Mouse (Mus musculus) spleen, adult 2 months (tissue): ENCODE measurements around the gene Patl2. TPM values are rescaled to one million over a fixed set of nuclear protein-coding genes. Genes with fewer than 3 reads are reported as not detected.
"Not testable (repeated sequence)": the region's sequence is repeated elsewhere in the genome, so short reads cannot be mapped to it uniquely, and the experiment has no call there.

Experiments
- DNase-seq, 2 experiments: peaks; one replicate each; pipeline versions ENCODE4 v3.0.0 to v3.0.0-alpha.2; 2012 to 2021; ENCODE audit warnings: low spot score in 2 of 2, low read depth in 1 of 2
- H3K27ac ChIP-seq: fragments of 200-500 bp; 2 replicates; pipeline ENCODE4 v1.5.1; 2012; ENCODE audit warnings: low read length, inconsistent platforms; ENCODE audit not compliant: insufficient read depth
- H3K27me3 ChIP-seq: fragments of 200-500 bp; 2 replicates; pipeline ENCODE4 v1.6.1; 2012; ENCODE audit warnings: mild to moderate bottlenecking, moderate library complexity, low read length, inconsistent platforms; ENCODE audit not compliant: control insufficient read depth, insufficient read depth
- H3K36me3 ChIP-seq: fragments of 200-500 bp; 2 replicates; pipeline ENCODE4 v1.6.1; 2012; ENCODE audit warnings: mild to moderate bottlenecking, low read length, inconsistent platforms; ENCODE audit not compliant: control insufficient read depth, insufficient read depth
- H3K4me1 ChIP-seq: fragments of 200-500 bp; 2 replicates; pipeline ENCODE4 v1.6.1; 2011; ENCODE audit warnings: inconsistent platforms; ENCODE audit not compliant: control insufficient read depth, insufficient read depth, insufficient read length
- H3K4me3 ChIP-seq: fragments of 200-500 bp; 2 replicates; pipeline ENCODE4 v1.5.1; 2011; ENCODE audit warnings: mild to moderate bottlenecking, inconsistent platforms; ENCODE audit not compliant: insufficient read depth, insufficient read length; ENCODE audit errors: extremely low read depth
- CTCF ChIP-seq: fragments of 200-500 bp; IDR thresholded peaks from 2 replicates; pipeline ENCODE4 v1.5.1; 2011; ENCODE audit warnings: mild to moderate bottlenecking, inconsistent platforms; ENCODE audit not compliant: insufficient read depth, insufficient read length, insufficient replicate concordance; ENCODE audit errors: extremely low read depth
- POLR2A ChIP-seq: fragments of 200-500 bp; IDR thresholded peaks from 2 replicates; pipeline ENCODE4 v1.6.1; 2011; ENCODE audit warnings: low read depth, low read length, inconsistent platforms
- WGBS: fragments of 180-500 bp; shearing (Covaris S2); methylation state at CpG from one replicate; pipeline ENCODE4 v1.1.7; 2018; 5-methylcytosine and 5-hydroxymethylcytosine counted together
- polyA plus RNA-seq: library from polyadenylated mRNA; depleted of rRNA; stranded (reverse); fragments of >200 nt; gene quantifications from 2 replicates; pipeline ENCODE4 v1.2.3, GENCODE M21; 2012

Gene Patl2
- polyA plus RNA-seq, 1 experiment = 0.11 TPM

- Histone ChIP-seq H3K36me3 (no peaks in the 10 kb centered on the region), H3K27me3 (no peaks in the 10 kb centered on the region), H3K4me1 (no peaks in the 10 kb centered on the region), H3K4me3 (no peak overlapping the region), H3K27ac (no peak overlapping the region)
- no peak for TF ChIP-seq POLR2A
- no peak for DNase-seq
Measured at GRCm38 (mm10) chr2:122223654-122224053, 37.7 kb upstream of the Patl2 start.

DNA sequence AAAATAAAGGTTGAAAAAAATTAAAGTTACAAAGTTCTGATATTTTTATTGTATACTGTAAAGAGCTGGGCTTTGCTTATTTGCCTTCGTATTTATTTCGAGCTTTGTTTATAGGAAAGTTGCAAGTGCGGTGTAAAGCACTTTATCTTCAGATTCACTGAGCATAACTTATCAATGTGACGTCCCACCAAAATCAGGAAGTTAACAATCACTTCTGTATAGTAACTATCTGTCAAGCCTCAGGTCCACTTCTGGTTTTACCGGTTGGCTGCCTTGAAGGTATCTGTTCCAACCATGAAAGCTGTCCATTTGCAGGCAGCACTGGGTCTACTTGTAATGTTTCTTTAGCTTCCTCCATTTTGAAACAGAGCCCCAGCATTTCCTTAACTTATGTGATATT is 36.3 kb upstream of the Patl2 start:
- H3K36me3 ChIP-seq = no peaks in the 10 kb centered on the region
- DNase-seq = no peak
- H3K4me1 ChIP-seq = no peaks in the 10 kb centered on the region
- no peaks in the 10 kb centered on the region for H3K27me3 ChIP-seq
- H3K27ac ChIP-seq = no peak overlapping the region
- 65% methylated on average over 5 of the region's 5 CpGs for WGBS
- no peak for TF ChIP-seq CTCF
- no peak for TF ChIP-seq POLR2A
- H3K4me3 ChIP-seq = no peak overlapping the region

GRCm38 (mm10) chr2:122221798-122222197 is 35.8 kb upstream of the Patl2 start:
- DNase-seq = no peak
- WGBS = 83% methylated on average over 5 of the region's 5 CpGs
- H3K36me3 ChIP-seq = no peaks in the 10 kb centered on the region
- no peak overlapping the region for H3K27ac ChIP-seq
- TF ChIP-seq CTCF (no peak), POLR2A (no peak)
- no peaks in the 10 kb centered on the region for H3K4me1 ChIP-seq
- no peak overlapping the region for H3K4me3 ChIP-seq
- no peaks in the 10 kb centered on the region for H3K27me3 ChIP-seq

GRCm38 (mm10) chr2:122221378-122221777 is 35.4 kb upstream of the Patl2 start:
- 77% methylated on average over 4 of the region's 4 CpGs for WGBS
- DNase-seq = no peak
- Histone ChIP-seq H3K4me3 (no peak overlapping the region), H3K27ac (no peak overlapping the region), H3K27me3 (no peaks in the 10 kb centered on the region), H3K4me1 (no peaks in the 10 kb centered on the region), H3K36me3 (no peaks in the 10 kb centered on the region)
- no peak for TF ChIP-seq CTCF
- no peak for TF ChIP-seq POLR2A

- Histone ChIP-seq H3K36me3 (no peaks in the 10 kb centered on the region), H3K4me3 (no peak overlapping the region), H3K27me3 (no peaks in the 10 kb centered on the region), H3K4me1 (no peaks in the 10 kb centered on the region), H3K27ac (no peak overlapping the region)
- DNase-seq = no peak
- WGBS = 11% methylated on average over 2 of the region's 2 CpGs
- TF ChIP-seq POLR2A (no peak), CTCF (no peak)
Measured at GRCm38 (mm10) chr2:122218234-122218633, 32.2 kb upstream of the Patl2 start.

GRCm38 (mm10) chr2:122217075-122217474 is 31.1 kb upstream of the Patl2 start:
- 85% methylated on average over 4 of the region's 4 CpGs for WGBS
- not testable (repeated sequence) for H3K27ac ChIP-seq

DNA sequence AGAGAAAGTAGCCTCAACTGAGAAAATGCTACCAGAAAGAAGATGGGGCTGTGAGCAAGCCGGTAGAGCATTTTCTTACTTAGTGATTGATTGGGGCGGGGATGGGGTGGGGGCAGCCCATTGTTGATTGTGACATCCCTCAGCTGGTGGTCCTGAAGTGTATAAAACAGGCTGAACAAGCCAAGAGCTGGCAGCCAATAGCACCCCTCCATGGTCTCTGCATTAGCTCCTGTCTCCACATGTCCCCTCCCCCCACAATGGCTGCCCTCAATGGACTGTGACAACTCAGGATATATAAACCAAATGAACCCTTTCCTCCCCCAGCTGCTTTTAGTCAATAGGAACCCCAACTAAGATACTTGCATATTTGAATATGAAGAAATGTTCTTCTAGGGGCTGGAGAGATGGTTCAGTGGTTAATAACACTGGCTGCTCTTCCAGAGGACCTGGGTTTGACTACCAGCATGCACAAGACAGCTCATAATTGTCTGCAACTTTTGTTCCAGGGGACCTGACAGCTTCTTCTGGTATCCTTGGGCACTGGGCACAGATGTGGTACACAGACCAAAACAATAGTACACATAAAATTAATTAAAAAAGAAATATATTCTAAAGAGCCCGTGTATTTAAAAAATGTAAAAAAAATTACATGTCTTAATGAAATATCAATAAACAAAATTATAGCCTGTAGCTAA is 24.7 kb upstream of the Patl2 start:
- no peak overlapping the region for H3K4me3 ChIP-seq
- DNase-seq = no peak
- no peak overlapping the region for H3K27ac ChIP-seq
- no peaks in the 10 kb centered on the region for H3K36me3 ChIP-seq
- H3K27me3 ChIP-seq = no peaks in the 10 kb centered on the region; the same call in 1 of the 2 replicates
- no peak for TF ChIP-seq POLR2A
- no peak for TF ChIP-seq CTCF
- no peaks in the 10 kb centered on the region for H3K4me1 ChIP-seq
- WGBS = 88% methylated on average over 3 of the region's 3 CpGs

More at GRCm38 (mm10) chr2:122217075-122217474, 31.1 kb upstream of the Patl2 start:
- not testable (repeated sequence) for H3K4me3 ChIP-seq, H3K4me1 ChIP-seq, DNase-seq, H3K36me3 ChIP-seq, H3K27me3 ChIP-seq
